Mouse (Mus musculus) CH12.LX (cell line): ENCODE results near the gene Ascc1.

Experiments used
- CTCF ChIP-seq, 2 experiments: IDR thresholded peaks in 1 of 2; conservative IDR thresholded peaks in 1 of 2; 2 replicates each; pipeline ENCODE4 v1.5.1; 2011 to 2012; ENCODE audit warnings: low read depth in 2 of 2, low read length in 2 of 2, improper control_type of control experiment in 1 of 2, inconsistent platforms in 1 of 2, mild to moderate bottlenecking in 1 of 2, moderate library complexity in 1 of 2
- MAFK ChIP-seq: IDR thresholded peaks from 2 replicates; pipeline ENCODE4 v1.6.1; 2011; ENCODE audit warnings: low read length, improper control_type of control experiment; ENCODE audit not compliant: insufficient replicate concordance
- PAX5 ChIP-seq: IDR thresholded peaks from 2 replicates; pipeline ENCODE4 v1.6.1; 2012; ENCODE audit warnings: low read length, inconsistent platforms, mixed read lengths
- POLR2A ChIP-seq: IDR thresholded peaks from 2 replicates; pipeline ENCODE4 v1.6.1; 2011; ENCODE audit warnings: low read depth, mild to moderate bottlenecking, improper control_type of control experiment, low read length
- ZC3H11A ChIP-seq: IDR thresholded peaks from 2 replicates; pipeline ENCODE4 v1.6.1; 2012; ENCODE audit warnings: low read depth, mild to moderate bottlenecking, inconsistent platforms, low read length, improper control_type of control experiment

- TF ChIP-seq PAX5, result no peak
- TF ChIP-seq ZC3H11A, result no peak
- TF ChIP-seq CTCF (conservative IDR thresholded peaks at IDR 0.05 in 1 of 2, IDR thresholded peaks at IDR 0.05 in 1 of 2; ENCODE audit: low read depth in 2 of 2, low read length in 2 of 2), result no peak
- TF ChIP-seq MAFK, result no peak
- TF ChIP-seq POLR2A, result no peak
Measured at GRCm38 (mm10) chr10:60016223-60016622, 13.6 kb downstream of the Ascc1 start.
